Mouse (Mus musculus): ENCODE measurements around the gene Atp10a. TPM values are rescaled to one million over a fixed set of nuclear protein-coding genes. Genes with fewer than 3 reads are reported as not detected.

Gene Atp10a
- polyA plus RNA-seq, 1 experiment from 2014 or later = 4.7 TPM

- Histone ChIP-seq H3K27me3 (ENCODE audit: control insufficient read depth, insufficient read depth, low read length) (no peaks in the 10 kb centered on the region), H3K9ac (ENCODE audit: low read length) (no peak overlapping the region), H3K27ac (ENCODE audit: low read length) (no peak overlapping the region), H3K4me1 (ENCODE audit: control insufficient read depth, insufficient read depth, low read length) (no peaks in the 10 kb centered on the region; the same call in 1 of the 2 replicates), H3K9me3 (replicated peaks; ENCODE audit: control insufficient read depth, low read length) (no peaks in the 10 kb centered on the region), H3K36me3 (ENCODE audit: control insufficient read depth, insufficient read depth, low read length) (no peaks in the 10 kb centered on the region), H3K4me2 (ENCODE audit: low read depth, low read length) (no peak overlapping the region), H3K4me3 (replicated peaks; ENCODE audit: low read length) (no peak overlapping the region)
- 65% methylated on average over 1 of the region's 1 CpGs for WGBS
- no peak for ATAC-seq (ENCODE audit: insufficient read depth, low FRiP score)
Observed at GRCm38 (mm10) chr7:58685967-58686366, 30.0 kb downstream of the Atp10a start.

- Histone ChIP-seq H3K27me3 (ENCODE audit: control insufficient read depth, insufficient read depth, low read length) (no peaks in the 10 kb centered on the region), H3K27ac (ENCODE audit: low read length) (no peak overlapping the region), H3K9ac (ENCODE audit: low read length) (no peak overlapping the region), H3K36me3 (ENCODE audit: control insufficient read depth, insufficient read depth, low read length) (no peaks in the 10 kb centered on the region), H3K4me2 (ENCODE audit: low read depth, low read length) (no peak overlapping the region), H3K9me3 (replicated peaks; ENCODE audit: control insufficient read depth, low read length) (no peaks in the 10 kb centered on the region), H3K4me1 (ENCODE audit: control insufficient read depth, insufficient read depth, low read length) (peaks cover under 1% of the 10 kb centered on the region), H3K4me3 (replicated peaks; ENCODE audit: low read length) (no peak overlapping the region)
- 44% methylated on average over 5 of the region's 5 CpGs for WGBS
- no peak for ATAC-seq (ENCODE audit: insufficient read depth, low FRiP score)
Observed at GRCm38 (mm10) chr7:58686573-58686972, 30.6 kb downstream of the Atp10a start.

GRCm38 (mm10) chr7:58686997-58687396 is 31.0 kb downstream of the Atp10a start:
- H3K4me3 ChIP-seq (replicated peaks; ENCODE audit: low read length) = no peak overlapping the region
- no peak overlapping the region for H3K27ac ChIP-seq (ENCODE audit: low read length)
- H3K4me2 ChIP-seq (ENCODE audit: low read depth, low read length) = no peak overlapping the region
- 86% methylated on average over 2 of the region's 2 CpGs for WGBS
- peaks cover 4% of the 10 kb centered on the region for H3K4me1 ChIP-seq (ENCODE audit: control insufficient read depth, insufficient read depth, low read length)
- no peak overlapping the region for H3K9ac ChIP-seq (ENCODE audit: low read length)
- H3K27me3 ChIP-seq (ENCODE audit: control insufficient read depth, insufficient read depth, low read length) = no peaks in the 10 kb centered on the region
- H3K36me3 ChIP-seq (ENCODE audit: control insufficient read depth, insufficient read depth, low read length) = no peaks in the 10 kb centered on the region
- no peaks in the 10 kb centered on the region for H3K9me3 ChIP-seq (replicated peaks; ENCODE audit: control insufficient read depth, low read length)
- ATAC-seq (ENCODE audit: insufficient read depth, low FRiP score) = no peak

- no peaks in the 10 kb centered on the region for H3K9me3 ChIP-seq (replicated peaks; ENCODE audit: control insufficient read depth, low read length)
- no peak overlapping the region for H3K4me2 ChIP-seq (ENCODE audit: low read depth, low read length)
- no peaks in the 10 kb centered on the region for H3K36me3 ChIP-seq (ENCODE audit: control insufficient read depth, insufficient read depth, low read length)
- 67% methylated on average over 6 of the region's 6 CpGs for WGBS
- peaks cover 15% of the 10 kb centered on the region for H3K4me1 ChIP-seq (ENCODE audit: control insufficient read depth, insufficient read depth, low read length)
- no peak overlapping the region for H3K4me3 ChIP-seq (replicated peaks; ENCODE audit: low read length)
- ATAC-seq (ENCODE audit: insufficient read depth, low FRiP score) = no peak
- H3K27ac ChIP-seq (ENCODE audit: low read length) = no peak overlapping the region
- no peak overlapping the region for H3K9ac ChIP-seq (ENCODE audit: low read length)
- no peaks in the 10 kb centered on the region for H3K27me3 ChIP-seq (ENCODE audit: control insufficient read depth, insufficient read depth, low read length)
Observed at GRCm38 (mm10) chr7:58690069-58690923, 34.3 kb downstream of the Atp10a start.

GRCm38 (mm10) chr7:58690997-58691596 is 35.1 kb downstream of the Atp10a start:
- ATAC-seq (ENCODE audit: insufficient read depth, low FRiP score) = peak; percentile 55; the same call in 1 of the 2 replicates
- Histone ChIP-seq H3K27ac (ENCODE audit: low read length) (peak overlapping the region; percentile 32), H3K4me2 (ENCODE audit: low read depth, low read length) (no peak overlapping the region), H3K9me3 (replicated peaks; ENCODE audit: control insufficient read depth, low read length) (no peaks in the 10 kb centered on the region), H3K9ac (ENCODE audit: low read length) (no peak overlapping the region), H3K27me3 (ENCODE audit: control insufficient read depth, insufficient read depth, low read length) (no peaks in the 10 kb centered on the region), H3K4me3 (replicated peaks; ENCODE audit: low read length) (no peak overlapping the region), H3K4me1 (ENCODE audit: control insufficient read depth, insufficient read depth, low read length) (peaks cover 15% of the 10 kb centered on the region), H3K36me3 (ENCODE audit: control insufficient read depth, insufficient read depth, low read length) (no peaks in the 10 kb centered on the region)
- 57% methylated on average over 6 of the region's 6 CpGs for WGBS

GRCm38 (mm10) chr7:58692704-58693103 is 36.7 kb downstream of the Atp10a start:
- peak overlapping the region; percentile 59; the same call in 1 of the 2 replicates for H3K27ac ChIP-seq (ENCODE audit: low read length)
- H3K4me3 ChIP-seq (replicated peaks; ENCODE audit: low read length) = no peak overlapping the region
- WGBS = 57% methylated on average over 2 of the region's 2 CpGs
- H3K4me1 ChIP-seq (ENCODE audit: control insufficient read depth, insufficient read depth, low read length) = peaks cover 15% of the 10 kb centered on the region
- no peak for ATAC-seq (ENCODE audit: insufficient read depth, low FRiP score)
- no peak overlapping the region for H3K9ac ChIP-seq (ENCODE audit: low read length)
- no peaks in the 10 kb centered on the region for H3K27me3 ChIP-seq (ENCODE audit: control insufficient read depth, insufficient read depth, low read length)
- no peaks in the 10 kb centered on the region for H3K36me3 ChIP-seq (ENCODE audit: control insufficient read depth, insufficient read depth, low read length)
- no peak overlapping the region for H3K4me2 ChIP-seq (ENCODE audit: low read depth, low read length)
- H3K9me3 ChIP-seq (replicated peaks; ENCODE audit: control insufficient read depth, low read length) = no peaks in the 10 kb centered on the region

- H3K27ac ChIP-seq (ENCODE audit: low read length) = peak overlapping the region; percentile 59; the same call in 1 of the 2 replicates
- no peak overlapping the region for H3K9ac ChIP-seq (ENCODE audit: low read length)
- no peaks in the 10 kb centered on the region for H3K36me3 ChIP-seq (ENCODE audit: control insufficient read depth, insufficient read depth, low read length)
- peaks cover 15% of the 10 kb centered on the region for H3K4me1 ChIP-seq (ENCODE audit: control insufficient read depth, insufficient read depth, low read length)
- 33% methylated on average over 3 of the region's 3 CpGs for WGBS
- ATAC-seq (ENCODE audit: insufficient read depth, low FRiP score) = peak; percentile 75; the same call in 1 of the 2 replicates
- no peak overlapping the region for H3K4me2 ChIP-seq (ENCODE audit: low read depth, low read length)
- no peak overlapping the region for H3K4me3 ChIP-seq (replicated peaks; ENCODE audit: low read length)
- H3K9me3 ChIP-seq (replicated peaks; ENCODE audit: control insufficient read depth, low read length) = no peaks in the 10 kb centered on the region
- no peaks in the 10 kb centered on the region for H3K27me3 ChIP-seq (ENCODE audit: control insufficient read depth, insufficient read depth, low read length)
Observed at GRCm38 (mm10) chr7:58693342-58693741, 37.4 kb downstream of the Atp10a start.

GRCm38 (mm10) chr7:58695661-58696060 is 39.7 kb downstream of the Atp10a start:
- 77% methylated on average over 1 of the region's 1 CpGs for WGBS
- peaks cover 15% of the 10 kb centered on the region for H3K4me1 ChIP-seq (ENCODE audit: control insufficient read depth, insufficient read depth, low read length)
- no peaks in the 10 kb centered on the region for H3K9me3 ChIP-seq (replicated peaks; ENCODE audit: control insufficient read depth, low read length)
- H3K27ac ChIP-seq (ENCODE audit: low read length) = no peak overlapping the region
- no peak for ATAC-seq (ENCODE audit: insufficient read depth, low FRiP score)
- no peak overlapping the region for H3K9ac ChIP-seq (ENCODE audit: low read length)
- no peaks in the 10 kb centered on the region for H3K36me3 ChIP-seq (ENCODE audit: control insufficient read depth, insufficient read depth, low read length)
- no peak overlapping the region for H3K4me2 ChIP-seq (ENCODE audit: low read depth, low read length)
- no peak overlapping the region for H3K4me3 ChIP-seq (replicated peaks; ENCODE audit: low read length)
- no peaks in the 10 kb centered on the region for H3K27me3 ChIP-seq (ENCODE audit: control insufficient read depth, insufficient read depth, low read length)

- Histone ChIP-seq H3K27me3 (ENCODE audit: control insufficient read depth, insufficient read depth, low read length) (no peaks in the 10 kb centered on the region), H3K27ac (ENCODE audit: low read length) (no peak overlapping the region), H3K36me3 (ENCODE audit: control insufficient read depth, insufficient read depth, low read length) (no peaks in the 10 kb centered on the region), H3K9ac (ENCODE audit: low read length) (no peak overlapping the region), H3K4me3 (replicated peaks; ENCODE audit: low read length) (no peak overlapping the region), H3K9me3 (replicated peaks; ENCODE audit: control insufficient read depth, low read length) (no peaks in the 10 kb centered on the region), H3K4me1 (ENCODE audit: control insufficient read depth, insufficient read depth, low read length) (peaks cover 10% of the 10 kb centered on the region), H3K4me2 (ENCODE audit: low read depth, low read length) (no peak overlapping the region)
- no peak for ATAC-seq (ENCODE audit: insufficient read depth, low FRiP score)
- 52% methylated on average over 2 of the region's 2 CpGs for WGBS
Observed at GRCm38 (mm10) chr7:58697092-58697491, 41.1 kb downstream of the Atp10a start.
